Mouse (Mus musculus) heart, postnatal 25 days (tissue): Measurements from ENCODE around the gene Fez1. TPM values are rescaled to one million over a fixed set of nuclear protein-coding genes. Genes with fewer than 3 reads are reported as not detected.

Experiments used
- total RNA-seq, 2 experiments: library from RNA; stranded (reverse); gene quantifications; 2 replicates each; pipeline ENCODE4 v1.2.3; 2021

Gene Fez1
- total RNA-seq, 2 experiments from 2014 or later: 1.2 to 1.6 TPM

Other genes with a start within 250 kb of the Fez1 start
- not detected for gene Gm17689, start 239.2 kb upstream of the Fez1 start, total RNA-seq
- gene A630095E13Rik, start 178.5 kb upstream of the Fez1 start, total RNA-seq: not detected
- not detected for gene Acrv1, start 128.6 kb upstream of the Fez1 start, total RNA-seq
- gene Chek1, start 94.8 kb upstream of the Fez1 start, total RNA-seq: under 1 TPM; 0.60 to 0.89 TPM
- gene Stt3a, start 54.2 kb upstream of the Fez1 start, total RNA-seq: 10 to 100 TPM; 67.8 to 74.5 TPM
- gene Ei24, start 24.5 kb upstream of the Fez1 start, total RNA-seq: 10 to 100 TPM; 87.8 to 91.9 TPM